Mouse (Mus musculus): Measurements from ENCODE around the gene Tmem120b.

- no peak for TF ChIP-seq CTCF (IDR thresholded peaks at IDR 0.05; ENCODE audit: control insufficient read depth, insufficient read depth, insufficient read length)
- no peak for TF ChIP-seq MYOG (IDR thresholded peaks at IDR 0.05; ENCODE audit: control insufficient read depth, extremely low read depth, insufficient read length)
- TF ChIP-seq USF1 (IDR thresholded peaks at IDR 0.05; ENCODE audit: low read depth): no peak
- no peak for TF ChIP-seq CEBPB (IDR thresholded peaks at IDR 0.05; ENCODE audit: low read depth)
Measured at GRCm38 (mm10) chr5:123147569-123147968, 79.4 kb downstream of the Tmem120b start.
